Mouse (Mus musculus): ENCODE measurements around the gene Cnpy3.

Cnpy3 gene

GRCm38 (mm10) chr17:46712442-46712841 lies 39.6 kb downstream of the Cnpy3 start:
- DNase-seq, result no peak

GRCm38 (mm10) chr17:46711612-46712271 lies 40.3 kb downstream of the Cnpy3 start:
- peak; percentile 66 to 81 for DNase-seq

GRCm38 (mm10) chr17:46710959-46711597 lies 40.9 kb downstream of the Cnpy3 start, which contains the start of gene Pex6:
Gene Pex6, plus strand, starts transcription at chr17:46711463.
- peak; percentile 97 for DNase-seq

GRCm38 (mm10) chr17:46706375-46707089 lies 45.5 kb downstream of the Cnpy3 start:
- DNase-seq, result no peak

- DNase-seq, result peak; percentile 96 to 98
Measured at GRCm38 (mm10) chr17:46704887-46705835, 46.9 kb downstream of the Cnpy3 start, which contains the start of gene Ppp2r5d. Gene Ppp2r5d, minus strand, starts transcription at chr17:46705111.

GRCm38 (mm10) chr17:46703971-46704886 lies 47.8 kb downstream of the Cnpy3 start:
- DNase-seq, result no peak

GRCm38 (mm10) chr17:46702506-46702905 lies 49.5 kb downstream of the Cnpy3 start:
- DNase-seq, result no peak

GRCm38 (mm10) chr17:46702100-46702499 lies 49.9 kb downstream of the Cnpy3 start:
- no peak for DNase-seq

GRCm38 (mm10) chr17:46701489-46701888 lies 50.5 kb downstream of the Cnpy3 start:
- no peak for DNase-seq

- no peak for DNase-seq
Measured at GRCm38 (mm10) chr17:46699912-46700311, 52.1 kb downstream of the Cnpy3 start.

GRCm38 (mm10) chr17:46699245-46699644 lies 52.8 kb downstream of the Cnpy3 start:
- no peak for DNase-seq

- no peak for DNase-seq
Measured at GRCm38 (mm10) chr17:46698515-46698914, 53.5 kb downstream of the Cnpy3 start.

- no peak for DNase-seq
Measured at GRCm38 (mm10) chr17:46694517-46695063, 57.4 kb downstream of the Cnpy3 start.

- DNase-seq, result no peak
Measured at GRCm38 (mm10) chr17:46691390-46691789, 60.6 kb downstream of the Cnpy3 start.

- DNase-seq, result no peak
Measured at GRCm38 (mm10) chr17:46690665-46691064, 61.3 kb downstream of the Cnpy3 start.

GRCm38 (mm10) chr17:46685913-46686312 lies 66.1 kb downstream of the Cnpy3 start:
- no peak for DNase-seq

Measured in kidney, postnatal 25 days (tissue).